Mouse (Mus musculus): Measurements from ENCODE around the gene Acr. TPM values are rescaled to one million over a fixed set of nuclear protein-coding genes. Genes with fewer than 3 reads are reported as not detected.

The Acr gene
- total RNA-seq, 2 experiments from 2014 or later: not detected

- peak; percentile 89 for ATAC-seq (replicated peaks; ENCODE audit: poor library complexity)
Observed at GRCm38 (mm10) chr15:89622312-89622958, 54.3 kb downstream of the Acr start.

- ATAC-seq (replicated peaks; ENCODE audit: poor library complexity): no peak; the same call in 1 of the 2 replicates
Observed at GRCm38 (mm10) chr15:89622959-89623625, 55.0 kb downstream of the Acr start.

GRCm38 (mm10) chr15:89623626-89623959, 55.5 kb downstream of the Acr start:
- peak; percentile 93 for ATAC-seq (replicated peaks; ENCODE audit: poor library complexity)

Other genes starting within 250 kb of the Acr start
- not detected in 2 replicates for gene Adm2, start 245.6 kb upstream of the Acr start, total RNA-seq (2015)
- not detected in 2 replicates for gene Adm2, start 245.6 kb upstream of the Acr start, total RNA-seq (2017)
- gene Miox, start 233.9 kb upstream of the Acr start, total RNA-seq (2015): not detected in 2 replicates
- not detected in 2 replicates for gene Miox, start 233.9 kb upstream of the Acr start, total RNA-seq (2017)
- 14.0 and 16.6 TPM in 2 replicates for gene Lmf2, start 212.7 kb upstream of the Acr start, total RNA-seq (2015)
- gene Lmf2, start 212.7 kb upstream of the Acr start, total RNA-seq (2017): 7.4 and 11.7 TPM in 2 replicates
- 82.4 and 115 TPM in 2 replicates for gene Ncaph2, start 212.6 kb upstream of the Acr start, total RNA-seq (2015)
- gene Ncaph2, start 212.6 kb upstream of the Acr start, total RNA-seq (2017): 96.7 and 97.9 TPM in 2 replicates
- 15.9 and 20.6 TPM in 2 replicates for gene Sco2, start 194.5 kb upstream of the Acr start, total RNA-seq (2015)
- gene Sco2, start 194.5 kb upstream of the Acr start, total RNA-seq (2017): 14.4 and 14.7 TPM in 2 replicates
- 0.10 and 0.17 TPM in 2 replicates for gene Tymp, start 191.3 kb upstream of the Acr start, total RNA-seq (2015)
- 0.42 and 0.71 TPM in 2 replicates for gene Tymp, start 191.3 kb upstream of the Acr start, total RNA-seq (2017)
- 0.90 and 2.7 TPM in 2 replicates for gene Odf3b, start 189.0 kb upstream of the Acr start, total RNA-seq (2015)
- 1.9 and 3.7 TPM in 2 replicates for gene Odf3b, start 189.0 kb upstream of the Acr start, total RNA-seq (2017)
- 0.07 TPM in 1 of 2 replicates, not detected in the other for gene Klhdc7b, start 183.4 kb upstream of the Acr start, total RNA-seq (2015)
- gene Klhdc7b, start 183.4 kb upstream of the Acr start, total RNA-seq (2017): under 0.01 TPM in 1 of 2 replicates, not detected in the other
- gene Syce3, start 157.8 kb upstream of the Acr start, total RNA-seq (2015): not detected in 2 replicates
- gene Syce3, start 157.8 kb upstream of the Acr start, total RNA-seq (2017): not detected in 2 replicates
- 1.5 and 1.9 TPM in 2 replicates for gene Cpt1b, start 142.5 kb upstream of the Acr start, total RNA-seq (2015)
- gene Cpt1b, start 142.5 kb upstream of the Acr start, total RNA-seq (2017): 2.3 and 2.5 TPM in 2 replicates
- gene C730034F03Rik, start 138.7 kb upstream of the Acr start, total RNA-seq (2015): 0.98 and 3.6 TPM in 2 replicates
- 3.7 and 5.5 TPM in 2 replicates for gene C730034F03Rik, start 138.7 kb upstream of the Acr start, total RNA-seq (2017)
- 1.1 TPM in 1 of 2 replicates, not detected in the other for gene Gm44502, start 138.6 kb upstream of the Acr start, total RNA-seq (2015)
- gene Gm44502, start 138.6 kb upstream of the Acr start, total RNA-seq (2017): 0.04 and 0.68 TPM in 2 replicates
- 36.0 and 45.7 TPM in 2 replicates for gene Chkb, start 138.4 kb upstream of the Acr start, total RNA-seq (2015)
- 16.4 and 24.5 TPM in 2 replicates for gene Chkb, start 138.4 kb upstream of the Acr start, total RNA-seq (2017)
- gene Mapk8ip2, start 114.4 kb upstream of the Acr start, total RNA-seq (2015): not detected in 2 replicates
- gene Mapk8ip2, start 114.4 kb upstream of the Acr start, total RNA-seq (2017): not detected in 2 replicates
- 7.1 and 7.3 TPM in 2 replicates for gene Arsa, start 90.9 kb upstream of the Acr start, total RNA-seq (2015)
- gene Arsa, start 90.9 kb upstream of the Acr start, total RNA-seq (2017): 8.8 and 13.9 TPM in 2 replicates
- 1.8 and 4.2 TPM in 2 replicates for gene Shank3, start 68.7 kb upstream of the Acr start, total RNA-seq (2015)
- 1.3 and 3.1 TPM in 2 replicates for gene Shank3, start 68.7 kb upstream of the Acr start, total RNA-seq (2017)
- gene Rabl2, start 23.6 kb downstream of the Acr start, total RNA-seq (2015): 14.3 and 17.1 TPM in 2 replicates
- gene Rabl2, start 23.6 kb downstream of the Acr start, total RNA-seq (2017): 7.4 and 11.2 TPM in 2 replicates